Mouse (Mus musculus): Measurements from ENCODE around the gene Mycn.

The Mycn gene

DNA sequence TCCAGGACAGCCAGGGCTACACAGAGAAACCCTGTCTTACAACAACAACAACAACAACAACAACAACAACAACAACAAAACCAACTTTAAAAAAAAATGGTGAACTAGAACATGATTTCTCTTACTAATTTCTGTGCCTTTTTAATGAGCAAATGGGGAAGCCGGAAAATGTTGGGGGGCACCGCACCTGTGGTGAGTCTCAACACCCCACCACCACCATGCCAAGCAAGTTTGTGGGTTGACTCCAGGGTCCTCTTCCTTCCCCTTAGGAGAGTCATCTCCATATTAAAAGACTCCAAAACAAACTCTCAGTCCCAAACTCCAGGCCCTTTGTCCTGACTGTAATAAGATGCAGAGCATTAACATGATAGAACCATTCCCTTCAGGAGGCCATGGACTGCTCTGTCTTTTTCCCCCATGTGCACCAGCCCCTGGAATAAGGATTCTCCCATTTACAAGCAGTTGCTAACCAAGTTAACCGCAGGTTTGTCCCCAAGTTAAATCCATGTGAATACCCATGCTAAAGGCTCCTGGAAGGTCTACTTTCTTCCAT lies 14.7 kb downstream of the Mycn start:
- DNase-seq (ENCODE audit: low read depth, low spot score), result no peak

- no peak for DNase-seq (ENCODE audit: low read depth, low spot score)
Measured at GRCm38 (mm10) chr12:12924446-12924845, 17.3 kb downstream of the Mycn start.

DNA sequence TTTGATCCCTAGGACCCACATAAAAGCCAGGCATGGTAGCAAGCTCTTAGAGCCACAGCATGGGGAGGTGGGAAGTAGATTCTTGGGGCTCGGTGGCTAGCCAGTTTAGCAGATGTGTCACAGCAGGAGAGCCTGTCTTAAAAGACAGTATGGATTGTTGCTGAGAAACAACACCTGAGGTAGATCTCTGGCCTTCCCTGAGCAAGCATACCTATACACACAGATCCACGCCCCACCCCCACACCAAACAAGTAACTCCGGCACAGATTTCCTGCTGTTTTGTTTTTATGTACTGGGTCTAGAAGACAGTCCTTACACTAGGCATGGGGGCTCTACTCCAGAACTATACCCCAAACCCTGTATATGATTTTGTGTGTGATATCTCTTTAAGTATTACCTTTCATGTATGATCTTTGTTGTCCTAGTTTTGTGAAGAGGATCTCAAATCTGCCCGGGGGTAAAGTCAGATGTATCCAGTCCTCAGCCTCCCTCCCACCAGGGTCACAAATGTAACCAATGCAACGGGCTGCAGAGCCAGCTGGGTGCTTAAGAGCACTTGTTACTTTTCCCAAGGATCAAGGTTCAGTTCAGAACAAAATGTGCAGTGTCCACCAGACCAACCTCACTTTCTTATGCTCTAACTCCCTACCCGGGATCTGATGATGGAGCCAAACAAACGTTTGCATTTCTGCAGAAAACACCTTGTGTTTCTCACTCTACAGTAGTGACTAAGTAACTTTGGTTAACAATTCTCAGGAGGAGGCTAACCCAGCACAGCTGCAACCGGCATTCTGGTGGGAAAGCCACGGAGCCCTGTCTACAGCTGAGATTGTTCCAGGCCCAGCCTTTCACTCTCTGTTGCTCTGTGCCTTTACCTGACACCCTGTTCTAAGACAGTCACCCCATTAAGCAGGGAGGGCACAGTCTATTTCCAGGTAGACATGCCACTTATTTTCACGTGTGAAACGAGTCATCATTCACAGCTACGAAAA lies 21.3 kb downstream of the Mycn start:
- DNase-seq (ENCODE audit: low read depth, low spot score), result no peak

GRCm38 (mm10) chr12:12916298-12916697 lies 25.4 kb downstream of the Mycn start:
- DNase-seq (ENCODE audit: low read depth, low spot score), result no peak

DNA sequence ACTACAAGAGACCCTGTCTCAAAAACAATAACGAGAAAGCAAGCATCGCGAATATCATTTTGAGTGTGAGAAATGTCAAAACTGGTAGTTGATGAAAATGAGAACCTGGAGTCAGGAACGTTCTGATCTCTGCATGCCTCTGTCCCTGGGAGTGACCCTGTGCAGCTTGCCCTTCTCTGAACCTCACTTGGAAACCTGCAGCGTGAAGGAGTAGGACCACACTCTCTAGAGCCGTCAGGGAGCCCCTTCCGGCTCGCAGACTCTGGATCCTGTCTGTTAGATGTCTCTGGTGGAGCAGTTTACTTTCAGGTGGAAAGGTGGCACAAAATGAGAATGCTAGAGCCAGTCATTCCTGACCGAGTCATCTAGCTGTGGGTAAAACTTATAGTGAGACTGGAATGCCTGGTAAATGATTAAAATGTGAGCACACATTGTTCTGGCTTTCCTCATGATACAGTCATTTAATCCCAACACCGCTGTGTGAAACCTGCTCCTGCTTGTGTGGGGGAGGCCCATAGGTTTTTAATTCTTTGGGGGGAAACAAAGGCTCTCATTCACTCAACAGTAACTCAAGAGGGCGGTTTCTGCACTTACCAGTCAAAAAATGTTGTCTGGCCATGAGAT lies 31.2 kb downstream of the Mycn start:
- DNase-seq (ENCODE audit: low read depth, low spot score), result no peak

- DNase-seq (ENCODE audit: low read depth, low spot score), result no peak
Measured at GRCm38 (mm10) chr12:12909631-12910277, 32.0 kb downstream of the Mycn start.

GRCm38 (mm10) chr12:12906771-12907170 lies 34.9 kb downstream of the Mycn start:
- DNase-seq (ENCODE audit: low read depth, low spot score), result no peak

DNA sequence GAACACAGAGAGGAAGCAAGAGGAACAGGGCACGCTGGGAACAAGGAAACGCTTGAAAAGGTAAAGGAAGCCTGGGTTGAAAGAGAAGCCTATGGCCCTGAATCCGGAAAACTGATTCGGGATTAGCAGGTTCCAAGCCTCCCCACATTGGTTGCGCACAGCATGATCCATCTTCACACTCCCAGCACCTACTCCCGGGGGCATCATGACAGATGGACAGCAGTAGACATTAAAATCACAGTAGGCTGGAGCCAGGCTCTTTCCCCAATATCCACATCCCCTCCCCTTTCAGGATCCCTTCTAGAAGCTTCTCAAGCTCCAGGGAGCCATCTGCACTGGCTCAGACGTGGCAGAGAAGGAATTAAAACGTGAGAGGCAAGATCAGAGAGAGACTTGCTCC lies 35.4 kb downstream of the Mycn start:
- DNase-seq (ENCODE audit: low read depth, low spot score), result no peak

DNA sequence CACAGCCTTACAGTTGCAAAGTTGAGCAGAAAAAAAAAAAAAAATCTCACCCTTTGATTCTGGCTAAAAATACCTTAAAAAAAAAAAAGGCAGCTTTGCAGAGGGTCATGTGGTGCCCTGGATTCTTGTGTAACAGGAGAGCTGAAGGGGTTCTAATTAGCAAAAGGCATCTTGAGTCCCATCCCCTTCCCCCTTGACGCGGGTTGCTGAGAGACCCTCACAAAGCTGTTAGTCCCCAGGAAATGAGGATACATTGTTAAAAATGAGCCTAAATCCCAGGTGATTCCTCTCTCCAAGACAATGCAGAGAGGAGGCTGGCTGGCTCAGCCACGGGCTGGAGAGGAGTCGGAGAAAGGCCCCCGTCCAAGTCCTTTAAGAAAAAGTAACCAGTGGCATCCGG lies 36.6 kb downstream of the Mycn start:
- DNase-seq (ENCODE audit: low read depth, low spot score), result no peak

- DNase-seq (ENCODE audit: low read depth, low spot score), result peak; percentile 47
Measured at GRCm38 (mm10) chr12:12904512-12904953, 37.2 kb downstream of the Mycn start.

DNA sequence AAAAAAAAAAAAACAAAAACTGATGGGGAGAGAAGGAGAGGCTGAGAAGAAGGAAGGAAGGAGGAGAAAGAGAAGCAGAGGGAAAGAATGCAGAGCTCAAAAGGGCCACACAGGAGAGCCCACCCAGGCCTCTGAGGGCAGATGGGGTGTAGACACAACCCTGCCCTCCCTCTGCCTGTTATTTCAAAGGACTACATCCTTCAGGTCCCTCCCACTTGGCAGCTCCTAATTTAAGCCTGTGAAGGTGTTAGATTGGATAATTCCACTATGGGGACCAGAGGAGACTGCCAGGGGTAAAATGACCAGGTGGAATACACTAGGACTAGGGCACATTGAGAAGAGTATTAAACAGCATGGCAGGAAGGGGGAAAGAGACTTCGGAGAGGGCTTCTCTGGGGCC lies 37.6 kb downstream of the Mycn start:
- no peak for DNase-seq (ENCODE audit: low read depth, low spot score)

- DNase-seq (ENCODE audit: low read depth, low spot score), result no peak
Measured at GRCm38 (mm10) chr12:12902403-12902802, 39.3 kb downstream of the Mycn start.

- DNase-seq (ENCODE audit: low read depth, low spot score), result no peak
Measured at GRCm38 (mm10) chr12:12898356-12899126, 43.2 kb downstream of the Mycn start.

DNA sequence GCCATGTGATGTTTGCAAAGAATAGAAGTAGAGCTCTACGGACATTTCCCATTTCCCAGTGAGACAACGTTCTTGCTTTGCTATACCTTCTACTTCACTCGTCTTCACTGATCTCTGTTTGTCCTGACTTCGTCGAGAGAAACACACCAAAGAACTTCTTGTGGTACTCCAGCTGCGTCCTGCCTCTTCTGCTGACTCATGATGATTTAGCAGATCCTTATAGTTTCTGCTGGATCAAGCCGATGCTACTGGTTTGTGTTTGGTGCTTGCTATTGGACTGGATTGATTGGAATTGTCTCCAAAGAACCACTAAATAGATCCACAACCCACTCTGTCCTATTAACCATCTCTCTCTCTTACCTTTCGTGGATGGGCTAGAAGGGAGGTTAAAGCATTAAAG lies 47.7 kb downstream of the Mycn start:
- no peak for DNase-seq (ENCODE audit: low read depth, low spot score)

DNA sequence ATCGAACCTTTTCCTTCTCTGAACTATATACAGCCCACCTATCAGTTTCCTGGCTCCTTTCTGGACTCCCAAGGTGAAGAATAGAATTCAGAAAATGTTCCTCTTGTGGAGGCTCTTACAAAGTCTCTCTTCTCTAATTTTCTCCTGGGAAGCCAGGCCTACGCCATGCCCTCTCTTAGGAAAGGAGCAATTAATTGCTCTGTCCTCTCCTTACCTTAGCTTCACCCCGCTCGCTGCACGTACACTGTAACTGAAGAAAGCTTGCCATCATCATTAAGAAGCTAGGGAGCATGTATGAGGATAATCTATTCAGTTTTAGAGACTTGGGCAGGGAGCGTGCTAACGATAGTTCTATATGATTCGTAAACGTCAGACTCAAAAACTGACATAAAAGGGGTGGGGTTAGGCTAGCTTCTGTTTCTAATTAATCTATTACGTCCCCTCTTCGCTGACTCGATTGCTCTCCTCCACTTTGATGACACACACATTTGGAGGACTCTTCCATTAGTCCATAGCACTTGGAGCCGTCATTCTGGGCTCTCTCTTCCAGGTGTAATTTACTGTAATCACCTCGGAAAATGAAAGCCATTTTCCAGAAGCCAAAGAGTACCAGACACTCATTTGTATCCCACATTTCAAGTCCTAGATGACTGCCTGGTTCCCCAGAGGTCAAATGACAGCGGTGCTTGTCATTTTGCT lies 55.4 kb downstream of the Mycn start:
- no peak for DNase-seq (ENCODE audit: low read depth, low spot score)

Data from embryo, embryonic 11.5 days (tissue).